Mouse (Mus musculus): ENCODE measurements around the gene Hip1r. TPM values are rescaled to one million over a fixed set of nuclear protein-coding genes. Genes with fewer than 3 reads are reported as not detected.
"Not testable (repeated sequence)": the region's sequence is repeated elsewhere in the genome, so short reads cannot be mapped to it uniquely, and the experiment has no call there.

Gene Hip1r
- polyA plus RNA-seq, 1 experiment from 2014 or later = 31.0 TPM

DNA sequence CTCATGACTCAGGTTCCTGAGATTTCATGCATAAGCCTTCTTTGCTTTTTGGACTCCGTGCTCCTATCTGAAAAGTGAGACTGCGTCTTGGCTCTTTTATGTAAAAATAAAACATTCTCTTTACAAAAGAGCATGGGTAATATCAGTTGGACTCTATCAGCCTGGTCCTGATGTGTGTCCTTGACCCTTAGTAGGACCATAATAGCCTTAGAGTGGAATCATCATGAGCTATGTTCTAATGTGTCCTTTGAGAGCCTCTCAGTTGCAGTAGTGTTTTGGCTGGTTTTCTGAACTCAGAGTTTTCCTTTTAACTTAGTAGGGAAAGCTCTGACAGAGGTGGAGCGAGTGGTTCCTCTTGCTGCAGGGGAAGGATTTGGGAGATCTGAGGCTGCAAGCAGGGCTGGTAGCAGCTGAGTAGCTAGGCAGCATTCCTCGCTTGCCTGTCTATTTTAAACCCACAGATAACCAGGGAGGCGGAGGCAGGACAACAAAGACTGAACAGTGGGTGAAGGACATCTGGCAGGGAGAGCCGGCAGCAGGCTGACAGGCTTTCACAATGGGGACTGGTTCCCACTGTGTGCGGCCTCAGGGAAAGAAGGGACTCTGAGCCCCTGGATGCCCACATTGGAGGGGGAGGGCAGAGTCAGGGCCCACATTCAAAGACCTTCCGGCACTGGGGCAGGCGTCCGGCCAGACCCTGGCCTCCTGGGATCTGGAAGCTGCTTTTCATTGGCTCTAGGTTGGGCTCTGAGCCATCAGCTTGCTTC is 70.0 kb downstream of the Hip1r start:
- Histone ChIP-seq H3K9ac (replicated peaks) (no peak overlapping the region), H3K9me3 (replicated peaks) (no peaks in the 10 kb centered on the region), H3K27me3 (replicated peaks) (no peaks in the 10 kb centered on the region), H3K27ac (replicated peaks) (peak overlapping the region; percentile 77), H3K4me3 (replicated peaks) (no peak overlapping the region), H3K4me1 (peaks cover 15% of the 10 kb centered on the region; the same call in 1 of the 2 replicates), H3K4me2 (no peak overlapping the region), H3K36me3 (no peaks in the 10 kb centered on the region)
- peak; percentile 69 for ATAC-seq (ENCODE audit: low FRiP score)
- 31% methylated on average over 10 of the region's 10 CpGs for WGBS

DNA sequence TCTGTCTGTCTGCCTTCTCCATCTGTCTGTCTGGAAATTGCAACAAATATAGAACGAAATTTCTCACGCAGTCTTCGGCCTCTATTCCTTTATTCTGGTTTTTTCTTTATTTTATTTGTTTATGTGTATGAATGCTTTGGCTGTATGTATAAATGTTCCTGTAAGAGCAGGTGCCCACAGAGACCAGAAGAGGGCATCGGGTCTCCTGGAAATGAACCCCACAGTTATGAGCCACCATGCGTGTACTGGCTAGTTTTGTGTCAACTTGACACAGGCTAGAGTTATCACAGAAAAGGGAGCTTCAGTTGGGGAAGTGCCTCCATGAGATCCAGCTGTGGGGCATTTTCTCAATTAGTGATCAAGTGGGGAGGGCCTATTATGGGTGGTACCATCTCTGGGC is 70.6 kb downstream of the Hip1r start:
- no peak overlapping the region for H3K4me2 ChIP-seq
- no peaks in the 10 kb centered on the region for H3K36me3 ChIP-seq
- H3K27ac ChIP-seq (replicated peaks) = peak overlapping the region; percentile 77; the same call in 1 of the 2 replicates
- ATAC-seq (ENCODE audit: low FRiP score) = no peak
- WGBS = 73% methylated on average over 5 of the region's 5 CpGs
- H3K9ac ChIP-seq (replicated peaks) = no peak overlapping the region
- H3K4me1 ChIP-seq = peaks cover 15% of the 10 kb centered on the region; the same call in 1 of the 2 replicates
- no peak overlapping the region for H3K4me3 ChIP-seq (replicated peaks)
- H3K27me3 ChIP-seq (replicated peaks) = no peaks in the 10 kb centered on the region
- H3K9me3 ChIP-seq (replicated peaks) = no peaks in the 10 kb centered on the region

DNA sequence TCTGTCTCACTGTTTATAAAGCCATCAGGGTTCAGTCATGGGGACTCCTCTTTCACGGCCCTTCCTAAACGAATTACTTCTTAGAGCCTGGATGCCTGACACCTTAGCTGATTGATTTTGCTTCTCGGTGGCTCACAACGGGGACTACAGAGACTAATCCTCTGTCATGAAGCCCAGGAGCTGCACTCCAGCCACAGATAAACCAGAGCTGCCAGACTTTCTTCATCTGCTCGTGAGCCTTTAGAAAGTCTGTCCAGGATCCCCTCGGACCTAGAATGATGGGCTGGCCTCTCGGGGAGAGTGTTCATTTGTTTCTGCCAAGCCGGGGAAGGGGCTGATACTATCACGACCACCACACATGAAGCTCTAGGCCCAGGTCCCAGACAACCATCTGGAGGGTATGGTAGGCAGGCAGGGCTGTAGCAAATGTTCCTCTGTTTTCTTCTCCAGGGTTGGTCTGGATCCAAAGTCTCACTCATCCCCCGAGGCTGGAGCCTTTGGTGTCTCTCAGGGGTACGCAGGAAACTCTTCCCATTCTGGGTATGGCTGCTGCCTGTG is 72.1 kb downstream of the Hip1r start:
- Histone ChIP-seq H3K4me3 (replicated peaks) (no peak overlapping the region), H3K36me3 (no peaks in the 10 kb centered on the region), H3K9me3 (replicated peaks) (no peaks in the 10 kb centered on the region), H3K4me2 (no peak overlapping the region), H3K27ac (replicated peaks) (0 out of 2 replicates have a peak overlapping the region, but pooled peaks have one; percentile 14), H3K9ac (replicated peaks) (no peak overlapping the region), H3K4me1 (peaks cover 26% of the 10 kb centered on the region), H3K27me3 (replicated peaks) (no peaks in the 10 kb centered on the region)
- WGBS = 26% methylated on average over 11 of the region's 11 CpGs
- no peak for ATAC-seq (ENCODE audit: low FRiP score)

DNA sequence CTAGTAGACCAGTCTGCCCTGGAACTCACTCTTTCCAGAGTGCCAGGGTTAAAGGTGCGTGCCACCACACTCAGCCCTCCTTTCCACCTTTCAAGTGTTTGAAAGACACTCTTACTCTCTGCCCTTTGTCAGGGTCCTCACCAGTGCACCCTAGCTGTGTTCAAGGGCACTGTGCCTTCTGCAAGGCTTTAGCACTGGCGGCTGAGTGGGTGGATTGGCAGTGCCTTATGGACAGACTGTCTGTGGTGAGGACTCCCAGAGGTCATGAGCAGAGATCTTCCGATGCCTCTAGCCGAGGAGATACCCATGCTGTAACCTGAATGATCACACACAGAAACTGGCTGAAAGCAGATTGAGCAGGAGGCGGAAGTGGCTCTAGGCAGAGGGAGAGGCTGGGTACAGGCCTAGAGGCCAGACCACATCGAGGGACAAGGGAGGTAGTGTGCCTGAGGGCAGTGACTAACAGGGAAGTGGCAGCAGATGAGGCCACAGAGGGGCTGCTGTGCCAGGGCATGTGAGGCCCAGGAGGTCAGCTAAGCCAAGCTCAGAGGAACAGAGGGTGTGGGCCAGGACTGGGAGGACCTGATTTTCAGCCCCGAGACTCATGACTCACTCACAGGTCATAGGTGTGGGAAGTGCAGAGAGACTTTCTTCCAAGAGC is 73.4 kb downstream of the Hip1r start:
- 74% methylated on average over 7 of the region's 7 CpGs for WGBS
- peaks cover 28% of the 10 kb centered on the region for H3K4me1 ChIP-seq
- no peak for ATAC-seq (ENCODE audit: low FRiP score)
- no peak overlapping the region for H3K4me3 ChIP-seq (replicated peaks)
- no peaks in the 10 kb centered on the region for H3K36me3 ChIP-seq
- no peak overlapping the region for H3K4me2 ChIP-seq
- H3K27ac ChIP-seq (replicated peaks) = no peak overlapping the region
- H3K27me3 ChIP-seq (replicated peaks) = no peaks in the 10 kb centered on the region
- no peak overlapping the region for H3K9ac ChIP-seq (replicated peaks)
- no peaks in the 10 kb centered on the region for H3K9me3 ChIP-seq (replicated peaks)

DNA sequence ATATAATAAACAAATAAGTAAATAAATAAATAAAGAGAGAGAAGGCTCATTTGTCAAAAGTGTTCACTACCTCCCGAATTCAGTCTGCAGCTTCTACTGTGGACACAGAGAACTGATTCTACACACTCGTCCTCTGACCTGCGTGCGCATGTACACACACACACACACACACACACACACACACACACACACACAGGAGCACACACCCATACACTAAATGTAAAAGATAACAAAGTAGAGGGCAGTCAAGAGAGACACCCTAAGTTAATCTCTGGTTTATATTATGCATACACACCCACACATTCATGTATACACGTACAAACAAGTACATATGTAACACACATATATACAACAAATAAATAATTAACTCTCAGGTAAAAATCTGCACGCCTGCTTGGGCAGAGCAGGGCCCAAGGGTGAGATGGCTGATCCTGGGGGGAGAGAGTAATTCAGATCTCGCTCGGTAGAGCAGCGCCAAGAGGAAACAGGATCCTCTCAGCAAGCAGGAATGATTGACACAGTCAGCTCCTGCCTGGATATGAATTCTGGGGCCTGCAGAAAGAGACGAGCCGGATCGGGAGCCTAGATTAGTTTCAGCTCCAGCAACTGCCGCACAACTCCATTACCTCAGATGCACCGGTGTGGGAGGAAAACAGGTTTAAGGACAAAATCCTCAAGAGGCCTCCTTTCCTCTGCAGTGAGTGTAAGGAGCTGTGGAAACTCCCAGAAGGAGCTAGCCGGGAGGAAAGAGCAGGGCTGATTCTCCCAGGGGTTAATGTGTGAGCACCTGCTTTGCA is 76.0 kb downstream of the Hip1r start:
- peak overlapping the region; percentile 54; the same call in 1 of the 2 replicates for H3K27ac ChIP-seq (replicated peaks)
- H3K9me3 ChIP-seq (replicated peaks) = no peaks in the 10 kb centered on the region
- no peaks in the 10 kb centered on the region for H3K36me3 ChIP-seq
- peaks cover 20% of the 10 kb centered on the region for H3K4me1 ChIP-seq
- H3K4me3 ChIP-seq (replicated peaks) = no peak overlapping the region
- WGBS = 76% methylated on average over 15 of the region's 15 CpGs
- H3K9ac ChIP-seq (replicated peaks) = peak overlapping the region; percentile 10; the same call in 1 of the 2 replicates
- no peaks in the 10 kb centered on the region for H3K27me3 ChIP-seq (replicated peaks)
- no peak for ATAC-seq (ENCODE audit: low FRiP score)
- H3K4me2 ChIP-seq = no peak overlapping the region

DNA sequence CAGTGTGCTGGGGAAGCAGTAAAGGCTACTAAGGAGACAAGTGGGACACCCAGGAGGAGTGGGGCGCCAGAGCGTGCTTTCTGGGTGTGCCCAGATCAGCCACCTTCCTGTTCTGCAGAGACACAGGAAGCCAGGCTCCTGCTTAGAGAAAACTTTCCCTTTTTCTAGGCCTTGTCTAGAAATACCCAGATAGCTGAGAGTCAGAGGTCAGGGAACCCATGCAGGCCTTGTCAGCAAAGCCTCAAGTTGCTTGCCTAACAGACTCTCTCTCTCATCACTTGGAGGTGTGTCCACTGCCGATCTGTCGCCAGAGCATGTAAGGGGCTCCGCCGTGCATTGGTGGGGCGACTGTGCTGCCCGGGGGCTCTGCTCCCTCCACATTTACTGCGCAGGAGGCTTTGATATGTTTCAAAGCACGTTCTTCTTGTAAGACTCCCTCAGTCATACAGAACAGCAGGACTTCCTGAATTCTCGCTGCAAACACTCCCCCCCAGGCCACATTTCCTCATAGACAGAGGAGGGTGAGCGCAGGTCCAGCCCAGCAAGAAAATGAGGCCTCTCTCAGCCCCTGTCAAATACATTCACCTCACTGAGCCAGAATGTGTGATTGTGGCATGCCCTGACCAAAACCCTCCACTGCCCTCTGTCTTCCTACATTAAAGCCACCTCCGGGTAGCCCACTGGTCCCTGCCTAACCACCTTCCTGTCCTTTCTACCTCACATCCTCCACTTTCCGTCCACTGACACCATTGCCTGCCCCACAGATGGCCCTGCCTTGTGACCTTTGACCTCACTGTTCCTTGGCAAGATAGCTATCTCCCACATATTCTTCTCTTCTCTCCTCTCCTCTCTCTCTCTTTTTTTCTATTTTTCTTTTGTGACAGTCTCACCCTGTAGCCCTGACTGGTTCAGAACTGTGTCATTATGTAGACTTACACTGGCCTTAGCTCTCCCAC is 76.9 kb downstream of the Hip1r start:
- H3K36me3 ChIP-seq = no peaks in the 10 kb centered on the region
- no peaks in the 10 kb centered on the region for H3K9me3 ChIP-seq (replicated peaks)
- no peaks in the 10 kb centered on the region for H3K27me3 ChIP-seq (replicated peaks)
- H3K4me1 ChIP-seq = peaks cover 17% of the 10 kb centered on the region
- 65% methylated on average over 14 of the region's 14 CpGs for WGBS
- no peak overlapping the region for H3K4me3 ChIP-seq (replicated peaks)
- H3K4me2 ChIP-seq = no peak overlapping the region
- H3K27ac ChIP-seq (replicated peaks) = peak overlapping the region; percentile 54; the same call in 1 of the 2 replicates
- H3K9ac ChIP-seq (replicated peaks) = 0 out of 2 replicates have a peak overlapping the region, but pooled peaks have one; percentile 10
- no peak for ATAC-seq (ENCODE audit: low FRiP score)

DNA sequence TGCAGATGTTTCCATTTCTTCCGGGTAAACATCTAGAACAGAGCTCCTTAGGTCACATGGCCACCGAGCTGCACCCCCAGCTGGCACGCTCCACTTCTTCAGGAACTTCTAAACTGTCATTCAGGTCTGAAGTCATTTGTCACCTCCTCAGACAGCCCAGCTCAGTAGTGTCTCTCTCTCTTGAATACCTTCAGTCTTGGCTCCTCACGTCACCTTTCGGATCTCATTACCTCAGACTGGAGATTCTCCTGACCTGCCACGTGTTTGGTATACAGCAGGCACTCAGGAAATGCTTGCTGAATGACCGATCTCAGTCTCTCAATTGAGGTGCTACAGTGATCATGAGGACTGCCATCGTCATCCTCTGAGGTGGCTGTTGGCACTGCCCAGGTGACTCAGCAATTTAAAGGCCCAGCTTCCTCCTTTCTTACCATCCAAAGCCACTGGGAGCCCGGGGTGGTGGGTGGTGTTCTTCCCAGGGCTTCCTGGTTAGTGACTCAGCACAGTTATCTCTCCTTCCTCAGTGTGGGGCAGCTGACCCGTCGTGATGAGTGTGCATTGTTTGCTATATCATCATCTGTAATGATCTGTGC is 78.6 kb downstream of the Hip1r start:
- no peak overlapping the region for H3K4me2 ChIP-seq
- 81% methylated on average over 11 of the region's 11 CpGs for WGBS
- H3K27me3 ChIP-seq (replicated peaks) = no peaks in the 10 kb centered on the region
- H3K4me1 ChIP-seq = peaks cover 13% of the 10 kb centered on the region
- no peaks in the 10 kb centered on the region for H3K9me3 ChIP-seq (replicated peaks)
- no peak for ATAC-seq (ENCODE audit: low FRiP score)
- no peak overlapping the region for H3K9ac ChIP-seq (replicated peaks)
- H3K27ac ChIP-seq (replicated peaks) = no peak overlapping the region
- no peak overlapping the region for H3K4me3 ChIP-seq (replicated peaks)
- no peaks in the 10 kb centered on the region for H3K36me3 ChIP-seq

DNA sequence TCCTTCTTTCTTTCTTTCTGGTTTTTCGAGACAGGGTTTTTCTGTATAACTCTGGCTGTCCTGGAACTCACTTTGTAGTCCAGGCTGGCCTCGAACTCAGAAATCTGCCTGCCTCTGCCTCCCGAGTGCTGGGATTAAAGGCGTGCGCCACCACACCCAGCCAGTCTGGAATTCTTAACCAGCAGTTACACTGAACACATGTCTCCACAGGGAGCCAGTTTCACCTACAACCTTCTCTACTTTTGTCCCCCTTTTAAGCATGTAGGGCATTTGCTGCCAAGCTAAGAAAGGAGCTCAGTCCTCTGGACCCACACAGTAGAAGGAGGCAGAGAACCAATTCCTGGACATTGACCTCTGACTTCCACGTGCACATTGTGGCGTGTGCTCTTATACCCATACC is 79.2 kb downstream of the Hip1r start:
- H3K9me3 ChIP-seq (replicated peaks); H3K27me3 ChIP-seq (replicated peaks); H3K27ac ChIP-seq (replicated peaks); H3K4me3 ChIP-seq (replicated peaks); H3K4me2 ChIP-seq; ATAC-seq (ENCODE audit: low FRiP score); H3K9ac ChIP-seq (replicated peaks); H3K36me3 ChIP-seq: not testable (repeated sequence)
- WGBS = 94% methylated on average over 7 of the region's 7 CpGs
- H3K4me1 ChIP-seq = peaks cover 13% of the 10 kb centered on the region
